Mouse (Mus musculus) neutrophil, adult 5-6 weeks (primary cell): ENCODE measurements around the gene Nsun4. TPM values are rescaled to one million over a fixed set of nuclear protein-coding genes. Genes with fewer than 3 reads are reported as not detected.

Source experiments
- ATAC-seq: fragments of 151-379, 151-347 bp; 2 replicates; pipeline ENCODE4 v1.8.0; 2017; ENCODE audit warnings: mild to moderate bottlenecking, moderate TSS enrichment; ENCODE audit not compliant: insufficient number of reproducible peaks, poor library complexity, low FRiP score, severe bottlenecking; ENCODE audit errors: extremely low read depth
- total RNA-seq: library from RNA; stranded (forward); fragments of 200-1000 nt; gene quantifications from 2 replicates; pipeline ENCODE4 v1.2.3, GENCODE M21; 2017

Gene Nsun4
- 30.7 and 49.6 TPM in 2 replicates for total RNA-seq

DNA sequence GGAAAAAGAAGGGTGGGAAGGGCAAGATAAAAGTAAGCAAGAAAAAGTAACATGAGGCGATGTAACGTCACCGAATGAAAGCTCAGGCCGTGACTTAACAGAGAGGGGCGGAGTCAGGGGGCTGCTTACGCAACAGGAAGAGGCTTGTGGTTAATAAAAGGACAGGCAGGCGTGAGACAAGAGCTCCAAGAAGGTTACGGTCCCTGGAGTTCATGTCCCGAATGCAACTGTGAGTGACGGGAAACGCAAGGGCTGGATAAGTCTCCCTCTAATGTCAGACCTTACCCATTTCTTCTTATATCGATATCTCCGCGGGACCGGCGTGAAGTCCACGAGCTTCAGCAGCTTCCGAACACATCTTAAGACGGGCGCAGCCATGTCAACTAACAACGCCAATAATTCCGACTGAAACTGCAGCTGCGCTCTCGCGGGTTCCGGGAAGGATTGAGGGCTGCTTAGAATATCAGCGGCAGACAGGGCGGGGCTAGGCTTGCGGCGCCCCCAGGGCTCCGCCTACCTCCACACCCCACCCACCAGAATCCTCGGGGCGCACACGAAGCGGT is at the start of gene Nsun4:
TSS of gene Nsun4 (minus strand) at position 478 of the 563 bp plus-strand sequence.
- peak; percentile 91 for ATAC-seq

DNA sequence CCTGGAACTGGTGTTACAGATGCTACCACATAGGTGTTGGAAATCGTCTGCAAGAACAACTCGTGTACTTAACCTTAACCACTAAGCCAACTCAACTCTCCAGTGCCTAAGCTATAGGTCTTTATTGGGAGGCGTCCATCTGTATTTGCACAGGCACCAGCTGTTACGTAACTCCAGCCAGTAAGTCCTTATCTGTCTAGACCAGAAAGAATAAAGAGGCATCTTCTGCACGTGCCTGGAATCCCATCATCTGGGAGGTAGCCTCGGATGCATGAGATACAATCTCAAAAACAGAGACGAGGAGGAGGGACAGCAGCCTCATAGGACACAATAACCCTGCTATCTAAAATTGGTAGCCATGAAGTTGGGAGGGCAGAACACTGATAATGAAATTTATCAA is 47.3 kb upstream of the Nsun4 start:
- no peak for ATAC-seq

DNA sequence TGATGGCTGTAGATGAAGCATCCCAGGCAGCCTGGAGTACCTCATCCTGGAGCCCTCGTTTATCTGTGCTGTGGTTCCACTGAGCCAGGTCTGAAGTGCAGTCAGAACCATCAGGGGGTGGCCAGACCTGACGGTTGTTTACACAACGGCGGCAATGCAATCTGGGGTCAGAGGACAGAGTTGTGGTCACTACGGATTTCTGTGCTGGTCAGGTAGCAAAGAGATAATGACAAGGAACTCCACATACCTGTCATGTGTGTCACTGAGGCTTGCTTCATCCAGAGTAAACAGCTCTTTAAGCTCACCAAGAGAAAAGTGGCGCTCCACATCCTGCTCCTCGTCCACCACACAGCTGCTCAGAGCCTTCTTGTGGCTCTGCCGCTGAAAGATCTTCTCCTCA is 43.5 kb upstream of the Nsun4 start:
- ATAC-seq, result no peak

- no peak for ATAC-seq
These were observed 42.6 kb upstream of the Nsun4 start for GRCm38 (mm10) chr4:116096291-116096690.

DNA sequence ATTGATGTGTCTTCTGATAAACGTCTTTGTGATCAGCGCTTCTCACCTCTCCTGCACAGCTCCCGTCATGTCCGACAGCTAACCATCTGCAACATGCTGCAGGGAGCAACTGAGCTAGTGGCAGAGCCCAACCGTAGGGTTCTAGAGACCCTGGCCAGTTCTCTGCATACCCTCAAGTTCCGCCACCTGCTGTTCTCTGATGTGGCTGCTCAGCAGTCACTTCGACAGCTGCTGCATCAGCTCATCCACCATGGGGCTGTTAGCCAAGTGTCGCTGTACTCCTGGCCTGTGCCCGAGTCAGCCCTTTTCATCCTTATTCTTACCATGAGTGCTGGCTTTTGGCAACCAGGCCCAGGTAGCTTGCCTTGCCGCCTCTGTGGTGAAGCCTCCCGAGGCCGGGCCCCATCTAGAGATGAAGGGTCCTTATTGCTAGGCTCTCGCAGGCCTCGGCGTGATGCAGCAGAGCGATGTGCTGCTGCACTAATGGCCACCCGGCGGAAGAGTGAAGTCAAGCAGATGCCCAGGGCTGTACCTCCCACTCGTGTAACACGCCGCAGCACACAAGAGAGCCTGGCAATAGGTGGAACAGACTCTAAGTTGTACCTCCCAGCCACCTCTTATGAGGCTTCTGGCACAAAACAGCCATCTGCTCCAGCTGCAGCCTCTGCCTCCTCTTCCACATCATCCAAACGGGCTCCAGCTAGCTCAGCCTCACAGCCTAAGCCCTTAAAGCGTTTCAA is 35.0 kb upstream of the Nsun4 start:
- no peak for ATAC-seq

GRCm38 (mm10) chr4:116077240-116078095 is 23.8 kb upstream of the Nsun4 start:
- no peak for ATAC-seq

DNA sequence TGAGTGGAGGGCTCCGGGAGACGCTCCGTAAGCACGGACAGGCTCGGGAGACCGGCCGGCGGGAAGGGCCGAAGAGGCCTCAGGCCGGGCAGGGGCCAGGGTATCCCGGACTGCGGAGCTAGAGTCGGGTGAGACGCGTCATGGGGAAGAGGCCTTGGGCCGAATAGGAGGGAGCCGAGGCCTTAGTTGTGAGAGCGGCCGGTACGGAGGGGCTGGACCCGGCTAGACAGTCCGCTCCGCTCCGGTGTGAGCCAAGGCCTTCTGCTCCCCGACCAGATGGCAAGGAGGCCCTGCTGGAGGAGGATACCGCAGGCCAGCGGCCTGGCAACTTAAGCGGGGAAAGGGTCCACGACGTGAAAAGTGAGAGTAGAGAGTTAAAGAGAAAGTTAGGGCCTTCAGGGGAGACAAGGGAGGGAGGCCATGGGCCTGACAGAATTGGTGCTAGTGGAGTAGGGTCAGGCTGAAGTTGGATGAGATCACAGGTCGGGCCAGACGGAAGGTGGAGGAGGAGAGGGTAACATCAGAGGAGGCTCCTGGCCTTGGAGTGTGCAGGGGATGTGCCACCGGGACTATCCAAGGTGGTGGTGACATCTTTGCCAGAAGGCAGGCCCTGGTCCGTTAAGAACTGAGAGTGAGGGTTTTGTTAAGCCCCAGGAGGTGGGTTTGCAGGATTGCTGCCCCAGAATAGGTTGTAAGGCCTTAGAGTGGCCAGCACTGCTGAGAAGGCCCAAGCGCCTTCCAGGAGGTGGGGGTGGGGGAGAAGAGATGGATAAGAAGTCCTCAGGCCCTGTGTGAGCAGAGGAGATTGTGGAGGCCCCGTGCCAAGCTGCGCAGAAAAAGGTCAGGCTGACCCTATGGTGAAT is 22.9 kb upstream of the Nsun4 start:
- no peak for ATAC-seq

GRCm38 (mm10) chr4:116075631-116076368 is 22.1 kb upstream of the Nsun4 start:
- ATAC-seq, result peak; percentile 43

DNA sequence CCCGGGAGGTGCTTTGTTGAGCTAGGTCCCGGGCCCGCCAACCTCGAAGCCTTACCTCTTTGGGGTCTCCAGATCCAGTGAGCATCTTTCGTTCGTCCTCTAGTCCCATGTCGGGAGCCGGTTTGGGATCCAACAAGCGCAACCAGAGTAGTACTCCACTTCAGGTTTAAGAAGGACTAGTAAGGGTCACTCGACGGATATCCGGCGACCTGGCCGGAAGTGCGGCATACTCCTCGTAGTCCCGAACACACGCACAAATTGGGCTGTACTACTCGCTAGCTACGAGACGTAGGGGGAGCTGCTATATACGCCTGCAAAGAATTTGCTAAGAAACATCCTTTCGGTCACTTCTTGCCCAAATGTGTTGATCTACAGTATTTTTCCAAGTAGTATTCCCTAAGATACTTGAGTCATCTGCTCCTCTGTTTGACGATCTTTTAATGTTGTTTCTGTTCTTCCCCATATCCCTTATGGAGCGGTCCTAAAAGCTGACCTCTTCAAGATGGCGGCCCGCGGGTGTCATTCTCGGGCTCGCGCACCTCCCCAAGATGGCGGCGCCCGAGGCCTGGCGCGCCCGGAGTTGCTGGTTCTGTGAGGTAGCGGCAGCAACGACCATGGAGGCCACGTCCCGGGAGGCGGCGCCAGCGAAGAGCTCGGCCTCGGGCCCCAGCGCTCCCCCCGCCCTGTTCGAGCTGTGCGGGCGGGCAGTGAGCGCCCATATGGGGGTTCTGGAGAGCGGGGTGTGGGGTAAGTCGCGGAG is 21.4 kb upstream of the Nsun4 start, which contains the start of the genes Uqcrh and Lrrc41:
TSS of gene Uqcrh (minus strand) at position 211 of the 760 bp plus-strand sequence.
TSS of gene Lrrc41 (plus strand) at position 409 of the 760 bp plus-strand sequence.
- peak; percentile 86 for ATAC-seq

DNA sequence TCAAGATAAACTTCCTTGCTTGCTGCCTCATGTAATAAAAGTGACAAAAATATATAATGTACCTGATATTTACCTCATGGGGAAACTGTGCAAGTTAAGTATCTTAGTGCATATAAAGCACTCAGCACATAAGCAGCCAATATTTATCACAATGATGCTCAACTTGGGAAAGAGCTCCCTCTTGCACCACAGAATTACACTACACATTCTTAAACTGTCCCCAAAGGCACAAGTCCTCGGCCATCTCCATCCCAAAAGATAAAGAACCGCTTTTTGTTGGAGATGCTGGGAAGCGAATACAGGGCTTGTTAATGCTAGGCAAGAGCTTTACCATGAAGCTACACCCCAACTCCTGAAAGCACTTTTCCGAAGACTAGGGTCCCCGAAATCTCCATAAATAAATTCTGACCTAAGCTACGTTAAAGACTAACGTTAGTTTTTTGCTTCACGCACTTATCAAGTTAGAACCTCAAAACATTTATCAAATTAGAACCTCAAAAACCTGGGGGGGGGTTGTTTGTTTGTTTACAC is 20.5 kb upstream of the Nsun4 start:
- no peak for ATAC-seq

- ATAC-seq, result no peak
These were observed 19.5 kb upstream of the Nsun4 start for GRCm38 (mm10) chr4:116073146-116073545.

GRCm38 (mm10) chr4:116070116-116070515 is 16.4 kb upstream of the Nsun4 start:
- ATAC-seq, result no peak

DNA sequence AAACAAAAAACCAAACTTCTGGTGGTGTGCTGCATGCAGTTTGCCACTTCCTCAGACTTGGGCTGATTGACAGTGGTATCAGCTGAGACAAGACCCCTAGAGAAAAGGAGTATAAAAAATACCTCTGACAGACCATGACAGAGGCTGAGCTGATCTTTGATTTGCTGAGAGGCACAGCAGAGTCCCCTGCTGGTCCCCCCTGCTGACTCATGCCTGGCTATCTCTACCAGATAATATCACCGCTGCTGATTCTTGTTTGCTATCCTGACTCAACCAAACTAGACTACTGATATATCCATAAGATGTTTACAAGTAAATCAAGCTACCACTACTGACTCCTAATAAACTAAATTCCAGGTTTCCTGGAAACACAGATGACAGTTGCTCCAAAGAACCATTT is 10.2 kb upstream of the Nsun4 start:
- no peak for ATAC-seq

DNA sequence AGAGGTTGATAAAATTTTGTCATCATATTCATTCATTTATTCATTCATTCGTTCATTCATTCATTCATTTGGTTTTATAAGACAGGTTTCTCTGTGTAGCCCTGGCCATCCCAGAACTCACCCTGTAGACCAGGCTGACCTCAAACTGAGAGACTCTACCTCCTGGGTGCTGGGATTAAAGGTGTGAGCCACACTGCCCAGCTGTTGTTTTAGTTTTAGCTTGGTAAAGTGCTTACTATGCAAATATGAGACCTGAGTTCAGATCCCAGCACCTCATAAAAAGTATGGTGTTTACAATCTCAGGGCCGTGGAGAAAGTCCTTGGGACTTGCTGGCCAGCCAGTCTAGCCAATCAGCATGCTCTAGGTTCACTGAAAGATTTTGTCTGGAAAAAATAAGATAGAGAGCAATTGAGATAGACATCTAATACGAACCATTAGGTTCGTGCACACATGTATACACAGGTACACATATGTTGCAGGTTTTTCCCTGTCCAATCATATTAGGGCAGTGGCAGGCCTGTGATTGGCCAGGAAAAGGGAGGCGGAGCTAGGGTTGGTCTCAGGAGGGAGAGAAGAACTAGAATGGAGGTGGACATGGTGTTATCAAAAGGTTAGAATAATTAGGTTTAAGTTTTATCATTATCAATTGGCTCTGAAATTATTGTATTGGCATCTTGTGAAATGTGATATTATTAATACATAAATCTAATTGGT is 5.5 kb upstream of the Nsun4 start:
- no peak for ATAC-seq

DNA sequence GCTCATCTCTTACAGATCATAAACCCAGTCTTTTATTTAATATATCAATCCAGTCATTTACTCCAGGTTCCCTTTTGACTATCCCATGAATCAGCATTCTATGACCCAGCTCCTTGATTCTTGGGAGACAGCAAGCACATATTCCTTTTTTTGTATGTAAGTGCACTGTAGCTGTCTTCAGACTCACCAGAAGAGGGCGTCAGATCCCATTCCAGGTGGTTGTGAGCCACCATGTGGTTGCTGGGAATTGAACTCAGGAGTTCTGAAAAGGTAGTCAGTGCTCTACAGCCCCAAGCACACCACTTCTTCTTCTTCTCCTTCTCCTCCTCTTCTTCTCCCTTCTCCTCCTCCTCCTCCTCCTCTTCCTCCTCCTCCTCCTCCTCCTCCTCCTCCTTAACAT is 3.9 kb upstream of the Nsun4 start:
- no peak for ATAC-seq

DNA sequence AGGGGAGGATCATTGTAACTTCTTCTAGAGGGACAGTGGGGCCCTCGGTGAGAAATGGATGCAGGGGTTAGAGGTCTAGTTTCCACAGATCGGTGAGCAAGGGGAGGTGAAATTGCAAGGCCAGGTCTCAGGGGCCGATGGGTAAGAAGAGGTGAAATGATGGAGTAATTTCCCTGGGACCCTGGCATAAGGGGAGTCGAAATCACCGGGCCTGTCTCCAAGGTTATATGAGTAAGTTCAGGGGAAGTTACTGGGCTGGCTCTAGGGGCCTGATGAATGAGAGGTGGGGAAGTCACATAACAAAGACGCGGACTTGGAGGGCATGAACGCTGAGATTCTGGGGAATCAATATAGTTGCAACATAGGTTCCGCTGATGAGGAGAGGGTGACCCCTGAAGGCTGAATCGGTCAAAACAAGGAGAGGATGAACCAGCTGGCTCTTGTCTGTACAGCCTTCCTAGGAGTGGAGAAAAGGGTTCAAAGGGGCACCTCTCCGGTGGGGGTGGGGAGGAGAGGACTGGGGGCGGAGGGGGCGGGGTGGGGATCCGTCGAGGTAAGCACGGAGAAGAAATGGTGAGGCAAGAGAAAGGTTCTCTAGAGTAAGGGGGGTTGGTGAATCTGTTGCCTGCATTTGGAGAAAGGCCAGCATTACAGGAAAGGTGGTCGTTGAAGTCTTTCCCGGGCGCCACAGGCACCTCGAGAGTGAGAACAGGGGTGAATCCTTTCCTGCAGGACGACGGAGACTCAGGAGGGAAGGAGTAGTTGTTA is 966 bp downstream of the Nsun4 start:
- peak; percentile 18; the same call in 1 of the 2 replicates for ATAC-seq
